Comparison of ENCODE assay signal across 20 mouse cellular contexts in the genomic region with DNA sequence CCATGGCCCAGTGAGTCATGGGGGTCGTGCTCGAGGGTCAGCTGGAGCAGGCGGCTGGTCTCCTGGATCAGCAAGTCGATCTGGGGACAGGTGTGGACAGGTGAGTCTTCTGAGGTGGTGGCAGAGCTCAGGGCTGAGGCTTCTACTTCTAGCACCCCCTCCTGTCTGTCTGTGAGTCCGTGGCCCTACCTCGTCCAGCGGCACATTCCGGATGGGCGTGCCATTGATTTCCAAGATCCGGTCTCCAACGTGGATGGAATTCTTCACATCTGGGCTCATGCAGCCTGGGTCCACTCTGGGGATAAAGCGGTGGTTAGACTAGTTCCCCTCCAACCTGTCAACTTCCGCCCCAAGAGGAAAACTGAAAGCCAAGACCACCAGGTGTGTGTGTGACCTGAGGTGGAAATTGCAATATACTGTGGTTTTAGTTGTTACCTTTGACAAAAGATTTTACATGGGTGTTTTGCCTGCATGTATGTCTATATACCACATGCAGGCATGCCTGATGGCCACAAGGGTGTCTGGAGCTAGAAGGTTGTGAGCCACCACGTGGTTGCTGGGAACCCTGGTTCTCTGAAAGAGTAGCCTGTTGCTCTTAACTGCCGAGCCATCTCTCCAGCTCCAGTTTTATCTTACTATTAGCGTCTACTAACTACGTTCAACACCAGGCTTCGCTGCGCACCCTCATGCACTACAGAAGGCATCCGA. TPM values are rescaled to one million over a fixed set of nuclear protein-coding genes. Genes with fewer than 3 reads are reported as not detected.
DNase-seq lines count a peak whose midpoint lies in the region; ATAC-seq and TF ChIP-seq lines count a peak whose summit lies in the region.
"Had no signal": no experiment of that assay in that cellular context is flagged by ENCODE, and none has a peak within 500 bp of the region (broad histone marks: within the 10 kb centered on the region; RNA-seq: fewer than 3 reads in every experiment).

No protein-coding gene starts in this region.

- DNase-seq in heart, adult 2 months, result no peak
- no peak for DNase-seq in heart, postnatal 10 days
- no peak for DNase-seq in layer of hippocampus, adult 2 months (ENCODE audit: low spot score in 2 of 2)
- DNase-seq in layer of hippocampus, postnatal 14 days (ENCODE audit: low spot score in 2 of 2), result no peak
- DNase-seq in ES-CJ7 (ENCODE audit: low read depth, low spot score), result peak; percentile 75
- no peak for DNase-seq in cerebellum, postnatal 36 days
- DNase-seq: cerebellum, adult 11 months; cerebellum, adult 9-11 months; gastrocnemius, postnatal 25 days; liver, embryonic 13.5 days; spleen, adult 18-20 months; thymus, postnatal 14 days had no signal

- intact Hi-C loops in heart, adult 2 months (cut with DNase I), result loop anchor here (2.0 kb wide), 1 partner anchor 36 kb away; no protein-coding TSS in a partner anchor
- intact Hi-C loops in heart, postnatal 10 days (cut with DNase I), result no loop called here

- H3K9ac ChIP-seq in heart, adult 2 months (ENCODE audit: low read depth, low read length), result no peak overlapping the region
- H3K9ac ChIP-seq: heart, embryonic 15.5 days; limb, embryonic 13.5 days; liver, embryonic 13.5 days; lung, embryonic 14.5 days had no signal

- no peaks in the 10 kb centered on the region for H3K36me3 ChIP-seq in heart, adult 2 months (ENCODE audit: control insufficient read depth, insufficient read depth, low read length)
- H3K36me3 ChIP-seq: liver, embryonic 13.5 days had no signal

- WGBS in heart, adult 2 months, result 85% methylated on average over 20 of the region's 20 CpGs

- ATAC-seq in megakaryocyte progenitor cell, adult 5-6 weeks (replicated peaks; ENCODE audit: poor library complexity), result peak; percentile 34; the same call in 1 of the 2 replicates
- ATAC-seq: CD4-positive, CD25-positive, alpha-beta regulatory T cell, adult 4 months; inflammation-experienced regulatory T-cells, adult 6 months had no signal

- H3K79me2 ChIP-seq in heart, adult 2 months (replicated peaks; ENCODE audit: control insufficient read depth, insufficient read depth, low read length), result no peaks in the 10 kb centered on the region

- TF ChIP-seq EP300 in heart, adult 2 months (IDR thresholded peaks at IDR 0.05; ENCODE audit: insufficient read depth, low read depth, low read length), result no peak

- 0 out of 2 replicates have a peak, but pooled peaks have one; percentile 2 for TF ChIP-seq CTCF in heart, adult 2 months (IDR thresholded peaks at IDR 0.05)
- TF ChIP-seq CTCF in layer of hippocampus, adult 2 months (conservative IDR thresholded peaks at IDR 0.05), result peak; percentile 26; the same call in 1 of the 2 replicates

- H3K4me1 ChIP-seq in heart, adult 2 months (ENCODE audit: control insufficient read depth, insufficient read depth, low read length), result peaks cover 2% of the 10 kb centered on the region; the same call in 1 of the 2 replicates
- H3K4me1 ChIP-seq: heart, embryonic 15.5 days; limb, embryonic 13.5 days; liver, embryonic 13.5 days had no signal

- H3K4me3 ChIP-seq in heart, adult 2 months, result no peak overlapping the region
- no peak overlapping the region for H3K4me3 ChIP-seq in layer of hippocampus, adult 2 months
- H3K4me3 ChIP-seq: forebrain, embryonic 10.5 days; heart, embryonic 15.5 days; limb, embryonic 13.5 days; liver, embryonic 13.5 days; midbrain, embryonic 10.5 days had no signal

- TF ChIP-seq POLR2A in heart, adult 2 months (IDR thresholded peaks at IDR 0.05; ENCODE audit: insufficient read depth, low read depth, low read length), result no peak

- no peaks in the 10 kb centered on the region for H3K27me3 ChIP-seq in heart, adult 2 months (ENCODE audit: control insufficient read depth, insufficient read depth, low read length)
- H3K27me3 ChIP-seq: heart, embryonic 15.5 days; limb, embryonic 13.5 days; liver, embryonic 13.5 days had no signal

- H3K27ac ChIP-seq in heart, adult 2 months, result no peak overlapping the region
- H3K27ac ChIP-seq in layer of hippocampus, adult 2 months, result no peak overlapping the region
- H3K27ac ChIP-seq: forebrain, embryonic 10.5 days; heart, embryonic 15.5 days; limb, embryonic 13.5 days; liver, embryonic 13.5 days; midbrain, embryonic 10.5 days had no signal

RNA-seq across cellular contexts. Expression of gene Limk1, which starts 19.2 kb away (rescaled TPM):
- 1 to 10 TPM; 4.0 to 5.0 TPM for total RNA-seq in heart, adult 2 months (2021)
- polyA plus RNA-seq in heart, adult 2 months (2012; rRNA removed), result 7.3 and 8.1 TPM in 2 replicates
- 10 to 100 TPM; 10.0 to 11.4 TPM for total RNA-seq in heart, postnatal 10 days (2021)
- total RNA-seq in layer of hippocampus, adult 2 months (2021), result 10 to 100 TPM; 39.9 to 40.5 TPM
- 10 to 100 TPM; 50.9 to 54.6 TPM for total RNA-seq in layer of hippocampus, postnatal 14 days (2021)
- total RNA-seq in megakaryocyte progenitor cell, adult 5-6 weeks (2015), result 14.1 and 15.2 TPM in 2 replicates
- 11.5 and 16.6 TPM in 2 replicates for total RNA-seq in megakaryocyte progenitor cell, adult 5-6 weeks (2017)

RNA-seq across cellular contexts. Expression of gene Eif4h, which starts 29.9 kb away (rescaled TPM):
- total RNA-seq in heart, adult 2 months (2021), result 100 to 1,000 TPM; 126 to 137 TPM
- polyA plus RNA-seq in heart, adult 2 months (2012; rRNA removed), result 131 and 179 TPM in 2 replicates
- 100 to 1,000 TPM; 213 to 216 TPM for total RNA-seq in heart, postnatal 10 days (2021)
- 100 to 1,000 TPM; 298 to 323 TPM for total RNA-seq in layer of hippocampus, adult 2 months (2021)
- total RNA-seq in layer of hippocampus, postnatal 14 days (2021), result 100 to 1,000 TPM; 286 to 291 TPM
- 201 and 220 TPM in 2 replicates for total RNA-seq in megakaryocyte progenitor cell, adult 5-6 weeks (2015)
- 238 and 266 TPM in 2 replicates for total RNA-seq in megakaryocyte progenitor cell, adult 5-6 weeks (2017)

RNA-seq across cellular contexts. Expression of gene Lat2, which starts 54.3 kb away (rescaled TPM):
- total RNA-seq in heart, adult 2 months (2021), result 1 to 10 TPM; 1.1 to 1.6 TPM
- polyA plus RNA-seq in heart, adult 2 months (2012; rRNA removed), result 2.0 and 3.3 TPM in 2 replicates
- 1 to 10 TPM; 2.8 to 4.5 TPM for total RNA-seq in heart, postnatal 10 days (2021)
- 1 to 10 TPM; 2.2 to 3.0 TPM for total RNA-seq in layer of hippocampus, adult 2 months (2021)
- total RNA-seq in layer of hippocampus, postnatal 14 days (2021), result 1 to 10 TPM; 1.4 to 2.8 TPM
- 33.7 and 35.8 TPM in 2 replicates for total RNA-seq in megakaryocyte progenitor cell, adult 5-6 weeks (2015)
- total RNA-seq in megakaryocyte progenitor cell, adult 5-6 weeks (2017), result 48.6 and 67.4 TPM in 2 replicates

Comparison
In these comparisons a context has a peak if more than half of its experiments do, and no peak if none do; other contexts are left out.
1. RNA of gene Lat2, which starts 54.3 kb away (total RNA-seq): 33.7 to 67.4 TPM in megakaryocyte progenitor cell, adult 5-6 weeks; 2.8 to 4.5 TPM in heart, postnatal 10 days, 2.2 to 3.0 TPM in layer of hippocampus, adult 2 months, 1.4 to 2.8 TPM in layer of hippocampus, postnatal 14 days and 1.1 to 1.6 TPM in heart, adult 2 months; every median in the first group is over 4 times any median in the second.